Mouse (Mus musculus) adrenal gland, adult 2 months (tissue): ENCODE measurements around the gene Shb. TPM values are rescaled to one million over a fixed set of nuclear protein-coding genes. Genes with fewer than 3 reads are reported as not detected.
A peak's percentile ranks its signal among the peaks of the same experiment; 100 is the strongest.

ENCODE experiments used
- DNase-seq: peaks from one replicate; pipeline ENCODE4 v3.0.0; 2021
- polyA plus RNA-seq: library from polyadenylated mRNA; depleted of rRNA; stranded (reverse); fragments of >200 nt; gene quantifications from 2 replicates; pipeline ENCODE4 v1.2.3, GENCODE M21; 2012
- total RNA-seq, 2 experiments: library from RNA; stranded (reverse); gene quantifications; 2 replicates each; pipeline ENCODE4 v1.2.3; 2021

The Shb gene
- total and polyA plus RNA-seq, 3 experiments = 48.7 to 154 (median 106) TPM

GRCm38 (mm10) chr4:45505671-45506070 lies 26.6 kb downstream of the Shb start:
- DNase-seq = no peak

DNA sequence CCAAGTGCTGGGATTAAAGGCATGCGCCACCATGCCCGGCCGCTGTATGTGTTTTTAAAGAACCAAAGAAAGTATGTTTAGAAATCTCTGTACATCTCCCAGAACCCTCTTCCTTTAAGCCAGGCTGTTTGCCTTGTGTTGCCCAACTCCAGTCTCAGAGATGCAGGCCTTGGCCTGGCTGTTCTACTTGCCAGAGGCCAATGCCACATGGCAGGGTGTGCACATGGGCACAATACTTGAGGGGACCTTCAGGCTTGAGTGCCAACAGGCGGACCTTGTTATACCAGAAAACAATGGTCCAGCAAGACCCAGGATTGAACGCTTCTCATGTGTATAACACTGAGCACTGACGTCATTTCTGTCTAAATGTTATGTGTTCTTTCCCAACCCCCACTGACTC lies 27.1 kb downstream of the Shb start:
- peak; percentile 75 for DNase-seq

DNA sequence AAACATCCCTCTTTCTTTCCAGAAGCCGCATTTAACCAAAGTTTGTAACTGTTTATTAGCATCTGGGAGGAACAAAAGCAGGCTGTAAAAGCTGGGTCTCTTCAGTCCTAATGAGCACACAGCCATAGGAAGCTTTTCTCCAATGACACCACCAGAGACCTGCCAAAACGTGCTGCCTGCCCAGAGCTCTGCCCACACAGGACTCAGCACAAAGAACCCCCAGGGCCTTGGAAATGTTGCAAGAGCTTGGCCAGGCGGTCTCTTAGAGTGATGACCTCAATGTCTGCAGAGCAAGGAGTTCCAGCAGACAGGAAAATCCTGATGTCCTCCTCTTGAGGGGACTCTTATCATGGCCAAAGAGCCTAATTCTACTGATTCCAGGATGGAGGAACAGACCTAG lies 28.5 kb downstream of the Shb start:
- DNase-seq = peak; percentile 88

DNA sequence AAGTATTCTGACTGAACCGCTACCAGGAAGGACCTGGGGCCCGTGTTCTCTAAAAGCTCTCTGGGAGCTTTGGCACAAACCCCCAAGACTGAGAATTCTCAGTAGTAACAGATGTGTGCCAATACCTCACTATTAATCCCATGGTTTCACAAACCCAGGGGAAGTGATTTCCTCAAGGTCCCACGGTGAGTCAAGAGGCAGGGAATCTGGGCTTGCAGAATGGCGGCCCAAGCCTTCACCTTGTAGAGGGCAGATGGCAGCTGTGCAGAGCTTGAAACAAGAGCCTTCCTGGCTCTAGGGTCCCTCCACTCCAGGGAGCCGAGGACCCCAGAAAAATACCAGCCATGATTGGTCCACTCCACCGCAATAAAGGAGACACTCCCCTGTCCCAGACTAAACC lies 28.9 kb downstream of the Shb start:
- peak; percentile 83 for DNase-seq

DNA sequence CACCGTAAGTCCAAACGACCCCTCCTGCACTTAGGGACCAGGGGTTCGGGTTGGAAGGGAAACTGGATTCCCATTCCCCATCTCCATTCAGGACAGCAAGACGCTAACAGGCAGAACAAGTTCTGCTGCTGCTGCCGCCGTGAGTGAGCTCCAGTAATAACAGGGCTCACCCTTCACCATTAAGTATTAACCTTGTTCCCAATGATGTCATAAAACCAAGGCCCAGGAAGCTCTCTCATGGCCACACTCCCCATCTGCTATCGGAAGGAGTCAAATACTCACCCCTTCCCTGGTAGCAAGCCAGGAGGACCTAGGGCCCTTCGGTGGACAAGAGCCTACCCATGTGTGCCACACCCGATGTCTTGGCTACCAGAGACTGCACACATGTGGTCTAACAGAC lies 30.3 kb downstream of the Shb start:
- DNase-seq = peak; percentile 79

- no peak for DNase-seq
Measured at GRCm38 (mm10) chr4:45500381-45500780, 31.9 kb downstream of the Shb start.

DNA sequence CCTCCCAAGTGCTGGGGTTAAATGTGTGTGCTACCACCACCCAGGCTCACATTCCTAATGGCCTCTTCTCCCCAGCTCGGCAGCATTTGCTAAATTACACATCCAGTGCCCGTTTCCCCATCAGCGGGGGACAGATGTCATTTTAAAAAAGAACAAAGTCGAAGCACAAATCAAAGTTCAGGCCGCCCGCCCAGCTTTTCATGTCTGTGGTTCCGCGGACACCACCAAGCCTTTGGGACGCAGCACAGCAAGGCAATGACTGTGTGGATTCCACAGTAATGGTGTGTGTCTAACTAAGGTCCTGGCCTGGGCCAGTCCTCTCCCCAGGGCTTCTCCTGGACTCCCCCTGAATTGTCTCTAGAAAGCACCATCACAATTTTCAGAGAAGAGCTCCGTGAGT lies 32.7 kb downstream of the Shb start:
- DNase-seq = no peak

- DNase-seq = no peak
Measured at GRCm38 (mm10) chr4:45499081-45499480, 33.2 kb downstream of the Shb start.

GRCm38 (mm10) chr4:45498345-45498744 lies 33.9 kb downstream of the Shb start:
- DNase-seq = no peak

DNA sequence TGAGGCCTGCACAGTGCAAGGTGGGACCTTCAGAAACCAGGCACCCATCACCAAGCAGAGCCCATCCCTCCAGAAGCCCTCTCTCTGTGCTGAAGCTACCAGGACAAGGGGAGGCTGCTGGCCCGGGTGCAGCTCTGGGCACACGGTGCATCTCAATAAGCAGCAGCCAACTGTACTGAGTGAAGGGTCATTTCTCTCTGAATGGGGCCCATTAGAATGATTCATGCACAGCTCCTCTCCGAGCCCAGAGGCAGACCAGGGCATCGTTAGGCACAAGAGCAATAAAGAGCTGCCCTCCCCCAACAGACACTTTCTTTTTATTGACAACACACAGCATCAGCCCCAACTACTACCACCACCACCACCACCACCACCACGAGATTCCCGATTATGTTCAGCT lies 35.0 kb downstream of the Shb start:
- no peak for DNase-seq

- DNase-seq = no peak
Measured at GRCm38 (mm10) chr4:45495531-45496201, 36.6 kb downstream of the Shb start.

- DNase-seq = no peak
Measured at GRCm38 (mm10) chr4:45493786-45494400, 38.4 kb downstream of the Shb start.

DNA sequence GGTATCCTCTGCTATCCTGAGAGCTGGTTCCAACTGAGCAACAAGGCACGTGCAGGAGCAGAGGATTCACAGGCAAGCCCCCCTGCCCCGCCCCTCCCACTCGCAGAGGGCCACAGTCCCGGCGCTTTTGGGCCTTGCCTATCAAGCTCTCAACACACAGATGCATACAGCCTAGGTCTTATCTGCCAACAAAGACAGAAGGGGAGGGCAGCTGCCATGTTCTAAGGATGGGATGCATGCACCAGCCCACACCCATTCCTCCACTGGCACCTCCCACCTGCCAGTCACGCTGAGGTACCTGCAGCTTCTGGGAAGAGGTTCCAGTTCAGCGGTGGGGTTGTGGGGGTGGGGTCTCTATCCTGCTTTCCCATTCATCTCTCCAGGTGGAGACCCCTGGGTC lies 39.2 kb downstream of the Shb start:
- DNase-seq = no peak

DNA sequence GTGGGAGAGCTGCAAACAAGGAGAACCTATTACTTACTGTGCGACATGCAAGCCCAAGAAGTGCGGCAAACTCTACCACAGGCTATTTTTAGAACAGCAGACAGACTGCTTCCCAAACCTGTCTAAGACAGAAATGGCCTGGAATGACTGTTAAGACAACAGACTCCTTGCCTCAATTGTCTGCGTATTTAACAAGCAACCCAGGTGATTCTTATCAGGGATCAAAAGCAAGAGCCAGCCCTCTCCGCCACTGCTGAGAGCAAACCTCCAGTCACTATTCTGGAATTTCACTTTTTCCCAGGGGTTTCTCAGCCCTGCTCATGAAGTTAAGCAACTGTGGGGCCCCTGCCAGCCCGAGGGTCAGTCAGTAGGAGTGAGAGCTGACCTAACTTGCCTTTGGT lies 39.6 kb downstream of the Shb start:
- DNase-seq = peak; percentile 49

DNA sequence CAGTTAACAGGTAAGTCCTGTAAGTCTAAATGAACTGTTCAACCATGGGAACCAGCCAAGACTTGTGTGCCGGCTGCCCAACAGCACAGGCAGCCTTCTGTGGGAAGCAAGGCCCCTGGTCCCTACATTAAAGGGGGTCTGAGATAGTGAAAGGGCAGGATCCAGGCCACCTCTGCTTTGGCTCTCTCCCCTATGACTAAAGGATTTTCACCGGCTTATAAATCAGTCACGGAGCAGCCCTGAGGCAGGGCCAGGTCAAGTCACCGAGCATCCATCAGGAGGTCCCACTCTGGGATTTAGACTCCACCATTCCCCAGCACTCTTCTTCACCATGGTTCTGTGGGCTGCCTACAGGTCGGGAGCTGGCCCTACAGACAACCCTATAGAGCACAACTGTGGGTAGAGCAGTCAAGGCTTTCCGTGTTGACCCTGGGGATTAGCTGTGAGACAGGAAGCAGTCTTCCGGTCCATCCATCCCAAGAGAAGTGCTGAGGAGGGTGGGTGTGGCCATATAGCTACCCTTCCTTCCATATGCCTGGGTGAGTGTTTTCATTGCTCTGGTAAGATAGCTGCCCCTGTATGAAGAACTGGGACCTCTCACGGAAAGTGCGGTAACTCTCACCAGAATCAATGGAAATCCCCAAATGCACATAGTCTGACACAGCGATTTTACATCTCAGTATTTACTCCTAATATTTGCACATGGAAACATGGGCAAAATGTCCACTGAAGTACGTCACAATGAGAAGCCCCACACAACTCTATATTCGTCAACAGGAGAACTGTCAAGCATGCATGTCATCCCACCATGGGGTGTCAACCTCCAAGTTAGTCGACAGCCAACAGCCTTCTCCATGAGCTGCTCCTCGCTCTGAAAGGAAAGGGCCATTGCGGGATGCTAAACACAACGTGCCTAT lies 40.3 kb downstream of the Shb start:
- no peak for DNase-seq

GRCm38 (mm10) chr4:45491119-45491679 lies 41.1 kb downstream of the Shb start:
- DNase-seq = no peak

GRCm38 (mm10) chr4:45490036-45490752 lies 42.1 kb downstream of the Shb start:
- DNase-seq = no peak

- DNase-seq = peak; percentile 90
Measured at GRCm38 (mm10) chr4:45489141-45490035, 42.9 kb downstream of the Shb start.

DNA sequence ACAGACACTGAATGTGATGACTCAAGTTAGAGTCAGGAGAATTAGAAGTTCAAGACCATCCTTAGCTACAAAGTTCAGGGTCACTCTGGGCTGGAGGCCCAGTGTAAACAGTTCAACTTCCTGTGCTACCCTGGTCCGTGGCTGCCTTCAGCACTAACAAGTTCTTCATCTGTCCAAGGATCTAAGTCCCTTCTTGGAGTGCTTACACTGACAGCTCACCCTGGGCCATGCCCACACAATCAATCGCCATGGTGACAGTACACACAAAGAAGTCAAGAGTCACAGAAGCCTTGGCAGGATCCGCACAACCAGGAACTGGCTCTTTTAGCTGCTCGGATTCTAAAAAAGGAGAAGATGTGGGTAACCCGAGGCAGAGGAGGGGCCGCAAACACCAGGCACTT lies 44.6 kb downstream of the Shb start:
- peak; percentile 88 for DNase-seq

- DNase-seq = no peak
Measured at GRCm38 (mm10) chr4:45485024-45485423, 47.2 kb downstream of the Shb start.
